Mouse (Mus musculus): ENCODE data around the gene Mogat1. TPM values are rescaled to one million over a fixed set of nuclear protein-coding genes. Genes with fewer than 3 reads are reported as not detected.
"Not testable (repeated sequence)": the region's sequence is repeated elsewhere in the genome, so short reads cannot be mapped to it uniquely, and the experiment has no call there.

Mogat1 gene
- total RNA-seq, 2 experiments from 2014 or later = not detected

DNA sequence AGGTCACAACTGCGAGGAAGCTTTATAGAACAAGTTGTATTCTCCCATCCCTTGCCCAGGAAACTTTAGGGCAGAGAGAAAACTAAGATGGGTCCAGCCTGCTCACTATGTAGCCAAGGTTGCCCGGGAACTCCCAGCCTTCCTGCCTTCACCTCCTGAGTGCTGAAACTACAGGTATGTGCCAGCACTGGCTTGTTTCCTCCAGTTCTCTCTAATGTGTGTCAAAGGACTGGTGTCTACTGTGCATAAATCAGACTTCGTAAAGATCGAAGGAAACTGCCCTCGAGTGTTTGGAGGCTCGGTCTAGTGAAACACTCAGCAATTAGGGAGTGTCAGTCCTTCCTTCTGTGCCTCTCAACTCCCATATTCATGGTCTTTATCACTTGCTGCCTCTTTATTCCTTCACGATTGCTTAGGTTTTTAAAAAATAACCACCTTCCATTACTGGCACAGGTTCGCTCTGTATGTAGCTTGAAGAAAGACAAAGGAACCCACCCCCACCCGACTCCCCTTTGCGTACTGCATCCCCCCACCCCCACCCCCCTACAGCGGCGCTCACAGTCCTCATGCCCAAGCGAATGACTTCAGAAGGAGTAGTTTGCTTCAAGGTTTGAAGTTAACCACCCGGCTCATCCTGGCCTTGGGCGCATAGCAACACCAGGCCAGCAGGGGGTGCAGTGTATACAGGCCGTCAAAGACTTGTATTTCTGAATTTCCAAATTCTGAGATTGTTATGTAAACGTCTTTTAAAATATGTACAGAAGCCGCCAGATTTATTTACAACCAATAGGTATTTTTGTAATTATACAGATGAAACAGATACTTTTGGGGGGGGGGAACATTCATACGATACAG is 25.7 kb downstream of the Mogat1 start:
- DNase-seq (ENCODE audit: low spot score in 2 of 2) = peak; percentile 86 to 92

DNA sequence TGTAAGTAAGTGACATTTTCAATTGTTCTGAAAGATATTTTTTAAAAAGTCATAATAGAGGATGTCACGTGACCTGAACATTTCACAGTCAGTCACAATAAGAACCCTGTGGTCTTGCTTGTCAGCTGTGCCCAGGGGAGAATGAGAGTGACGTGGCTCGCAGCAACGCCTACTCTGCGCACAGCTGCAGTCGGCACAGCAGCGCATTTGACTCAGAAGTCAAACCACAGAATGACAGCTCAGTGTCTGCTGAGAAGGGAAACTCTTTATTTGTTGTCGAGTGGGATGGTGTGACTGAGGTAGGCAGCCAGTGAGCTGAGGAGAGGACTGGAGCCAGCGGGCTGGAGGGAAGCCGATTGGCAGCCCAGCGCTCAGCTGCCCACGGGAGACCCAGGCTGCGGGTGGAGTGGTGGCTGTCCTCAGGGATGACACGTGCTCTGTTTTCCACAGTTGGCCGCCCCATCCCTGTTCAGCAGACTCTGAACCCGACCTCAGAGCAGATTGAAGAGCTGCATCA is 26.8 kb downstream of the Mogat1 start:
- DNase-seq (ENCODE audit: low spot score in 2 of 2) = peak; percentile 77 to 87

DNA sequence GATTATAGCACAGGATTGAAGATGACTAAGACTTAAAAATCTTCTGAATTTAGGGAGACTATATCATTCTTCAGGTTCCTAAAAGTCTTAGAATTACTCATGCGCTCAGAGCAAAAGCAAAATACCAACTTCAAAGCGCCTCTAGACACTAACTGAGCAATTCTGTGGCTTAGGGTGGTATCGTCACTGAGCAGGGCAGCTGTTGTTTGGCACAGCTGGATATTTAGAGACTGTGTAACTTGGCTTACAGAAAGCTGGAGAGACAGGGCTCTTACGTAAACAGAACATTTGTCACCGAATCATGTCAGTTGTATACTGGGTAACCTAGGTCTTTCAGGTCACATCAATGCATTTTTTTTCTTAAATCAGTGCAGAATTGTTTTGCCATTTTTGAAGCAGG is 27.6 kb downstream of the Mogat1 start:
- DNase-seq (ENCODE audit: low spot score in 2 of 2) = no peak

DNA sequence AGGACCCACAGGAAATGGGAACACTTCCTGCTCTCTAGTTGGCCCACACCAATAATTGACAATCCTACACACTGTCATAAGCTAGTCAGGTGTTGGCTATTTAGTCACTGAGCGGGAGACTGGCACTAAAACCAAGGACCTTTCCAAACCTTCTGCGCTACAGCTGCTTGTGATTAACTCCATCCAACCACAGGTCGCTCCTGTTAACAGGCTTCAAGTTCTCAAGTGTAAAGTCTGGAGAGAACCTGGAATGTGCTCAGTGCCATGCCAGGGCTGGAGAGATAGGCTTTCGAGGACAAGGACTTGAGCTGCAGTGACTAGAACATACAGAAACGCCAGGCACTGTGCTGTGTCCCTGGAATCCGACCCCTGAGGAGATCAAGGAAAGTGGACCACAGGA is 28.4 kb downstream of the Mogat1 start:
- DNase-seq (ENCODE audit: low spot score in 2 of 2) = no peak

DNA sequence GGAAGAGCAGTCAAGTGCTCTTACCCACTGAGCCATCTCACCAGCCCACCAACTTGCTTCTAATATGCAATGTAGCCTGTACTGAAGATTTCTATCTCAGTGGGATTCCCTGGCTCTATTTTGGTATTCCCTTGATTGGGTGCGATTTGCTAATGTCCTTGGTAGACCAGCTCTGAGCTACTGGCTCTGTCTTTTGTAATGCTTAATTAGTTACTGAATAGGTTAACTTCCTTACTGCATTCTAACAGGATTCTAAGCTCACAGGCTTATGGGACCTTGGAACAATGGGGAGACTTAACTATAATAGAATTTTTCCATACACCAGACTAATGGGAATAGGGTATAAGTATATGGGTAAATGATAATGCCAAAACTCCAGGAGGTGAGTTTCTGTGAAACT is 32.8 kb downstream of the Mogat1 start:
- not testable (repeated sequence) for DNase-seq (ENCODE audit: low spot score in 2 of 2)

DNA sequence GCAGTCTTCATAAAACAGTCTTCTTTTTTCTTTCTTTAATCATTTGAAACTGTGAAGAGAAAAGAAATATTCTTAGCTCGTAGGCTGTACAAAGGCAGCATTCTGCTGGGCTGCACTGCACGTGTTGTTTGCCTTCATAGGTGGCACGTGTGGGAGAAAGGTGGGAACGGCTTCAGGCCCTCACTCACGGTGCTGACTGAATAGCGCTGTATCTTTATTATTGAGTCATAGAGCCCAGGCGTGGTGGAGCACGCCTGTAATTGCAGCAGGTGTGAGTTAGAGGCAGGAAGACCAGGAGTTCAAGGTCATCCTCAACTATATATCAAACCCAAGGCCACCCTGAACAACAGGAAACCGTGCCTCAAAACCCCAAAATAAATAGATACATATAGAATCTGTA is 35.5 kb downstream of the Mogat1 start:
- DNase-seq (ENCODE audit: low spot score in 2 of 2) = no peak

DNA sequence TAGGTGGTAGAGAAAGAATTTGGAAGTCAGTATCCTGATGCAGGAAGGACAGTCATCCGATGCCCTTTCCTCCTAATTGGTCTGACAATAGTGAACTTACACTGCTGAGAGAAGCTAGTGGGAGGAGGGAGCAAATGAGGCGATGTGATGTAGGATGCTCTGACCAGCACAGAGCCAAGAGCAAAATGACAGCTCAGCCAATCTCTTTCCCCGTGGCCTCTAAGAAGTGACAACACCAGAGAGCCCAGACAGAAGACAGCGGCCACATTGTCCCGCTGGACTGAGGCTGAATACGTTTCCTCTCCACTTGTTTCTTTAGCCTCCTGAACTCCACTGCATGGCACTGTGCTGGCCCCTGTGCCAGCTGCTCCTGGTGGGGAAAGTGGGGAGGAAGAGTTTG is 38.2 kb downstream of the Mogat1 start:
- no peak for DNase-seq (ENCODE audit: low spot score in 2 of 2)

DNA sequence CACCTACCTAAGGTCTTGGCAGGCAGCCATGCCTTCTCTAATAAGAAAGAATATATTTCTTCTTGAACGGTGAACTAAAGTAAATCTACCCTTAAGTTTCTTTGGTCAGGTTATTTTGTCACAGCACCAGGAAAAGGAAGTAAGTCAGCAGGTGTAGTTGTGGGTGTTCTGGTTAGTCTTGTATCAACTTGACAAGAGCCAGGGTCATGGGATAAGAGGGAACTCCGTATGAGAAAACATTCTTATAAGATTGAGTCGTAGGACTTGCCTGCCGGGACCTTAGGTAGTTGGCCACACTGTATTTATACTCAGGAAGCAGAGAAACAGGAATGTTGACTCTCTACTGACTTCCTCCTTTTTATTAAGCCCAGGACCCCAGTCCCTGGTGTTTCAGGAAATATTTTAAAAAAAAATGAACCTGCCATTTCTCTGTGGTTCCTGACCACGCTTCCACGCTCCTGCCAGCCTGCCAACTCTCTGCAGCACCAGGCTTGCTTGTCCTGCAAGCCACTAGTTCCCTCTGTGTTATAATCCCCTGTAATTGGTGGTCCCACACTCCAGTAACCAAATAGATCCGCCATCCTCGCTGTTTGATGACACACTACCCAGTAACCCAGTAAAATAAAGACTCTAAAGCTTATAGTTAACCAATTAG is 43.3 kb downstream of the Mogat1 start:
- DNase-seq (ENCODE audit: low spot score in 2 of 2) = no peak

DNA sequence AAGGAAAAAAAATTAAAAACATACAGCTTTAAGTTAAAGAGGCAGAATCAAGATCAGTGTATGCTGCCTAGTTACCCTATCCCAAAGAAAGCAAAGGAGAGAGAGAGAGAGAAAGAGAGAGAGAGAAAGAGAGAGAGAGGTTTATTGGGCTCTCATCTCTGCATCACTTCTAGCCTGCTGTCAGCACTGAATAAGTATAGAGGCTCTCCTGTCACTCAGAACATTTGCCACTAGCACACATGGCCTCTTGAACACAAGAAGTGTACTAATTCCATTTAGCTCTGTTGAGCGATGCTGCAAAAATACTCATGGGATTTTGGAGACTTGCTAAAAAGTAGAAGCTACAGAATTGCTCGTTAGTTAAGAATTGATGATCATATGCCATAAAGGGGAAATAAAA is 56.2 kb downstream of the Mogat1 start:
- no peak for DNase-seq (ENCODE audit: low spot score in 2 of 2)

DNA sequence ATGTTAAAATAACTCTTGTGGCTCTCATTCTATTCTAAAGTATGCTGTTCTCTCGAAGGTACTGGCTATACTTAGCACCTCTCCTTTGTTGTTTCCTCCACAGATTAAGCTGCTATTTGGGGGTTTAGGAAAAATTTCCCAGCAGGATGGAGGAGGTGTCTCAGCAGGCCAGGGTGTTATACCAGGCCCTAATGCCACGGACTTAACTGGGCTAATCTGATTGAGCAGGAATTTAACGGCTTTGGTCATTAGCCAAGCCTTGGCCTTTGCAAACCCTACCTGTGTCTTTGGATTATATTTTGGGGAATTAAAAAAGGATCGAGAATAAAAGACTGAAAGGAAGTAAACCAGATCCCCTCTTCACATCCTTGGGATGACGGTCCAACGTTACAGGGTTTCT is 56.6 kb downstream of the Mogat1 start:
- no peak for DNase-seq (ENCODE audit: low spot score in 2 of 2)

DNA sequence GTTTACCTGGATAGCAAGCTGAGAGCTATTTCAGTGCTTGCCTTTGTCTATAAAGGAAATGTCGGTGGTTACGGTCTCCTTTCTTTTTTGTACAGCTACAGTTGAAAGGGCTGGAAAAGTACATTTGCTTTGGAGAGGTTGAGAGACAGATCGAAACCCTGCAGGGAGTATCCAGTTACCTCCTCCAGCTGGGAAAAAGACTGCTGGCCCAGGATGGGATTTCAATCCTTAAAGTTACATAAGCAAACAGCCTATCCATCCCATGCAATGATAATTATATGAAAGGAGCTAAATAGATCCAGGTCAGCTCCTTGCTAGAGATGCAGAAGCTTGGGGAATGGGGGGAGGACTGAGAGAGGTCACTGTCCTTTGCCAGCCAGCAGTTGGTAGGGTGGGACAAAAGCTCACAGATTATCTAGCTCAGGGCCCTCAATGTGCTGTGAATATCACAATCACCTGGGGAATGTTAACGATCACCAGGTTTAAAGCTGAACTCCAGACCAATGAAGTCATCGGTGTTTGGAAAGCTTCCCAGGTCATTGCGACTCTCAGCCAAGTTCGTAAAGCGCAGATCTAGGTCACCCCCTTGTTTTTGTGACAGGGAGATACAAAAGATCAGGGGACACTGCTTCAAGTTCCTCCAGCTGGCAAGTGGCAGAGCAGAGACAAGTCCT is 57.2 kb downstream of the Mogat1 start:
- peak in 1 of 2 experiments; percentile 13 for DNase-seq (ENCODE audit: low spot score in 2 of 2)

DNA sequence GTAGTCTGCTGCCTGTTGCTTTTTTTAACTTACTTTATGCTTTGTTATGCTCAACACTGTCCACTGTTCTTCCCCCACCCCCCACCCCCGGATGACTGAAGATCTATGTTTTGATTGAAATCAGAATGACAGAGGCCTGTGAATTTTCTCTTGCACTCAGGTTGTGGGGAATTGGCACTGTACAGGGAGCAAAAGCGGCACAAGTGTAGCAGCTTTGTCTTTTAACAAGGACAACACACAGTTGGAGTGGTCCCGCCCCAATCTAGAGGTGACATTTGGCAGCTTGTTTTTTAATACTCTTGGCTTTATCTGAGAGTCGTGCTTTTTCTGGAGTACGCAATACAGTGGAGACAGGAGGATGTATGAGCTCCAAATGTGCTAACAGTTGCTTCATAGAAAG is 58.8 kb downstream of the Mogat1 start:
- no peak for DNase-seq (ENCODE audit: low spot score in 2 of 2)

DNA sequence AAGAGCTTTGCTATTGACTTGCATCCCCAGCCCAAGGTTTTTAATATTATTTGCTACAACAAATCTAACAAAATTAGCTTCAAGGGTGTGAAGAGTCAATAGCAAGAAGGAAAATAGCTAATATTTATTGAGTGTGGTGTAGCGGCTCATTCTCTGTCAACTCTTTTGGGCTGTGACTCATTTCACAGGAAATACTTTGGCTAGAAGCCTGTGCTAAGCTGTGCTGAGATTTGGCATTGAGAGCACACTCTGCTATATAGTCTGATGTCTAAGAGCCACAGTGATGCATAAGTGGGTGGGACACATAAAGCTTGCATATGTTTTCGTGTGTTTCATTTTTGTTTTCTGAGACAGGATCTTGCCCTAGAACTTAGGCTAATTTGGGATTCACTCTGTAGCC is 74.3 kb downstream of the Mogat1 start:
- DNase-seq (ENCODE audit: low spot score in 2 of 2) = peak in 1 of 2 experiments; percentile 10

DNA sequence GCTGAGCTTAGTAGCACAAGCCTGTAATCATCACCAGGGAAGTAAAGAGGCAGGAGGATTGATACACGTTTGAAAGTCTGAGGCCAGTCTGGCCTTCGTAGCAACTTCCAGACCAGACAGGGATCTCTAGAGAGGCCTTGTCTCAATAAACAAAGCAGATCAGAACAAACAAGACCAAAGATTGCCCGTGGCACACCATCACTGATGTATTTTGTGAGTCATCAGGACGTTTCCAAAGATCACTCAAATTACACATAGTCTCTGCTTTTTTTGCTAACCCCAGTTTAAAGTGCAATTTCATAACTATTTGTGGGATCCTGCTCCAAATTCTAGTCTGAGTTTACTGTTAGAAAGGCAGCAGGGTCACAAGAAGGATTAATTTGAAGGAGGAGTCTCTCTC is 76.2 kb downstream of the Mogat1 start:
- DNase-seq (ENCODE audit: low spot score in 2 of 2) = no peak

Other genes starting within 250 kb of the Mogat1 start
- gene Sgpp2, start 200.6 kb upstream of the Mogat1 start, total RNA-seq (2021) = 10 to 100 TPM; 11.1 to 15.4 TPM
- gene Farsb, start 22.1 kb upstream of the Mogat1 start, total RNA-seq (2021) = 10 to 100 TPM; 62.4 to 69.6 TPM
- gene BC035947, start 1.2 kb downstream of the Mogat1 start, total RNA-seq (2021) = 1 to 10 TPM; 1.1 to 1.6 TPM
- 100 to 1,000 TPM; 160 to 175 TPM for gene Acsl3, start 146.8 kb downstream of the Mogat1 start, total RNA-seq (2021)
- 10 to 100 TPM; 15.4 to 21.7 TPM for gene Utp14b, start 147.0 kb downstream of the Mogat1 start, total RNA-seq (2021)

All from left cerebral cortex, adult 18-20 months (tissue).